Mouse (Mus musculus) neural tube, embryonic 13.5 days (tissue): Measurements from ENCODE around the gene Bace2. TPM values are rescaled to one million over a fixed set of nuclear protein-coding genes. Genes with fewer than 3 reads are reported as not detected.

Experiments used
- ATAC-seq: fragments of 200-750 bp; cut with Nextera tagmentation; 2 replicates; pipeline ENCODE4 v1.8.0; 2017; ENCODE audit warnings: low read depth, mild to moderate bottlenecking, moderate TSS enrichment, moderate library complexity
- H3K27ac ChIP-seq: fragments of 300-500 bp; sonication (generic); replicated peaks from 2 replicates; pipeline ENCODE4 v1.5.1; 2015; ENCODE audit warnings: moderate library complexity, mild to moderate bottlenecking, inconsistent platforms
- H3K27me3 ChIP-seq: fragments of 300-500 bp; sonication (generic); 2 replicates; pipeline ENCODE4 v1.6.1; 2015; ENCODE audit warnings: mild to moderate bottlenecking, inconsistent platforms
- H3K36me3 ChIP-seq: fragments of 300-500 bp; sonication (generic); 2 replicates; pipeline ENCODE4 v1.6.1; 2015; ENCODE audit warnings: mild to moderate bottlenecking, inconsistent platforms
- H3K4me1 ChIP-seq: fragments of 300-500 bp; sonication (generic); replicated peaks from 2 replicates; pipeline ENCODE4 v1.6.1; 2015; ENCODE audit warnings: inconsistent platforms
- H3K4me2 ChIP-seq: fragments of 300-500 bp; sonication (generic); 2 replicates; pipeline ENCODE4 v1.6.1; 2015; ENCODE audit warnings: inconsistent platforms, mild to moderate bottlenecking, moderate library complexity
- H3K4me3 ChIP-seq: fragments of 300-500 bp; sonication (generic); 2 replicates; pipeline ENCODE4 v1.5.1; 2015; ENCODE audit warnings: mild to moderate bottlenecking, inconsistent platforms
- H3K9ac ChIP-seq: fragments of 300-500 bp; sonication (generic); 2 replicates; pipeline ENCODE4 v1.6.1; 2015; ENCODE audit warnings: moderate library complexity, mild to moderate bottlenecking, inconsistent platforms
- H3K9me3 ChIP-seq: fragments of 300-500 bp; sonication (generic); 2 replicates; pipeline ENCODE4 v1.6.1; 2016; ENCODE audit warnings: inconsistent platforms
- whole genome bisulfite sequencing: fragments of 180-500 bp; shearing (Covaris S2); methylation state at CpG from one replicate; pipeline ENCODE4 v1.1.7; 2015; 5-methylcytosine and 5-hydroxymethylcytosine counted together
- polyA plus RNA-seq: library from polyadenylated mRNA; unstranded; fragments of >200 nt; fragmentation: Nextera tagmentation; extraction: Ambion mirVana; gene quantifications from 2 replicates; pipeline ENCODE4 v1.2.1, GENCODE M21; 2015

Bace2 gene
- polyA plus RNA-seq, 1 experiment from 2014 or later = 6.0 TPM

GRCm38 (mm10) chr16:97417896-97418542, 61.5 kb downstream of the Bace2 start:
- WGBS = 16% methylated on average over 4 of the region's 4 CpGs
- ATAC-seq = peak; percentile 61; the same call in 1 of the 2 replicates

GRCm38 (mm10) chr16:97418749-97419453, 62.4 kb downstream of the Bace2 start:
- Histone ChIP-seq H3K27ac (no peak overlapping the region), H3K27me3 (no peaks in the 10 kb centered on the region), H3K4me2 (no peak overlapping the region), H3K36me3 (no peaks in the 10 kb centered on the region), H3K4me1 (no peaks in the 10 kb centered on the region; the same call in 1 of the 2 replicates), H3K9ac (no peak overlapping the region), H3K9me3 (no peaks in the 10 kb centered on the region), H3K4me3 (no peak overlapping the region)
- WGBS = 91% methylated on average over 6 of the region's 6 CpGs
- ATAC-seq = no peak

More at GRCm38 (mm10) chr16:97417896-97418542, 61.5 kb downstream of the Bace2 start:
- no peak overlapping the region for H3K4me3 ChIP-seq
- no peak overlapping the region for H3K27ac ChIP-seq
- no peak overlapping the region for H3K4me2 ChIP-seq
- no peaks in the 10 kb centered on the region for H3K9me3 ChIP-seq
- H3K9ac ChIP-seq = no peak overlapping the region
- no peaks in the 10 kb centered on the region; the same call in 1 of the 2 replicates for H3K4me1 ChIP-seq
- no peaks in the 10 kb centered on the region for H3K36me3 ChIP-seq
- H3K27me3 ChIP-seq = no peaks in the 10 kb centered on the region

- Histone ChIP-seq H3K4me3 (no peak overlapping the region), H3K27me3 (no peaks in the 10 kb centered on the region), H3K9me3 (no peaks in the 10 kb centered on the region), H3K36me3 (no peaks in the 10 kb centered on the region), H3K4me2 (no peak overlapping the region), H3K9ac (no peak overlapping the region), H3K4me1 (no peaks in the 10 kb centered on the region; the same call in 1 of the 2 replicates), H3K27ac (no peak overlapping the region)
- ATAC-seq = no peak
- WGBS = 92% methylated on average over 6 of the region's 6 CpGs
Measured at GRCm38 (mm10) chr16:97421671-97422070, 65.1 kb downstream of the Bace2 start.

GRCm38 (mm10) chr16:97423627-97424026, 67.1 kb downstream of the Bace2 start:
- Histone ChIP-seq H3K4me2 (no peak overlapping the region), H3K36me3 (no peaks in the 10 kb centered on the region), H3K4me3 (no peak overlapping the region), H3K4me1 (no peaks in the 10 kb centered on the region), H3K27ac (no peak overlapping the region), H3K9me3 (no peaks in the 10 kb centered on the region), H3K9ac (no peak overlapping the region), H3K27me3 (no peaks in the 10 kb centered on the region)
- WGBS = 84% methylated on average over 1 of the region's 1 CpGs
- no peak for ATAC-seq

GRCm38 (mm10) chr16:97428026-97428425, 71.5 kb downstream of the Bace2 start:
- 80% methylated on average over 3 of the region's 3 CpGs for WGBS
- Histone ChIP-seq H3K4me2 (no peak overlapping the region), H3K36me3 (no peaks in the 10 kb centered on the region)

GRCm38 (mm10) chr16:97430091-97430490, 73.5 kb downstream of the Bace2 start:
- H3K36me3 ChIP-seq = no peaks in the 10 kb centered on the region
- ATAC-seq = no peak
- no peaks in the 10 kb centered on the region for H3K27me3 ChIP-seq
- no peak overlapping the region for H3K4me2 ChIP-seq
- no peaks in the 10 kb centered on the region for H3K4me1 ChIP-seq
- H3K27ac ChIP-seq = no peak overlapping the region
- no peak overlapping the region for H3K4me3 ChIP-seq
- WGBS = 98% methylated on average over 4 of the region's 4 CpGs
- H3K9ac ChIP-seq = no peak overlapping the region
- no peaks in the 10 kb centered on the region for H3K9me3 ChIP-seq

More at GRCm38 (mm10) chr16:97428026-97428425, 71.5 kb downstream of the Bace2 start:
- no peaks in the 10 kb centered on the region for H3K4me1 ChIP-seq
- H3K27ac ChIP-seq = no peak overlapping the region
- no peak overlapping the region for H3K4me3 ChIP-seq
- H3K9me3 ChIP-seq = no peaks in the 10 kb centered on the region
- ATAC-seq = no peak
- no peaks in the 10 kb centered on the region for H3K27me3 ChIP-seq
- H3K9ac ChIP-seq = no peak overlapping the region

GRCm38 (mm10) chr16:97431328-97431727, 74.8 kb downstream of the Bace2 start:
- H3K27ac ChIP-seq = no peak overlapping the region
- no peaks in the 10 kb centered on the region for H3K36me3 ChIP-seq
- WGBS = 87% methylated on average over 4 of the region's 4 CpGs

GRCm38 (mm10) chr16:97434206-97434605, 77.7 kb downstream of the Bace2 start:
- ATAC-seq = no peak
- Histone ChIP-seq H3K9me3 (no peaks in the 10 kb centered on the region), H3K27me3 (no peaks in the 10 kb centered on the region), H3K36me3 (no peaks in the 10 kb centered on the region), H3K4me1 (no peaks in the 10 kb centered on the region), H3K9ac (no peak overlapping the region), H3K4me3 (no peak overlapping the region), H3K27ac (no peak overlapping the region), H3K4me2 (no peak overlapping the region)
- WGBS = 82% methylated on average over 2 of the region's 2 CpGs

More at GRCm38 (mm10) chr16:97431328-97431727, 74.8 kb downstream of the Bace2 start:
- Histone ChIP-seq H3K27me3 (no peaks in the 10 kb centered on the region), H3K4me3 (no peak overlapping the region), H3K4me2 (no peak overlapping the region), H3K9ac (no peak overlapping the region), H3K4me1 (no peaks in the 10 kb centered on the region), H3K9me3 (no peaks in the 10 kb centered on the region)
- no peak for ATAC-seq

GRCm38 (mm10) chr16:97437448-97438056, 81.0 kb downstream of the Bace2 start:
- Histone ChIP-seq H3K4me3 (no peak overlapping the region), H3K36me3 (no peaks in the 10 kb centered on the region), H3K9me3 (no peaks in the 10 kb centered on the region), H3K27ac (no peak overlapping the region), H3K9ac (no peak overlapping the region), H3K27me3 (no peaks in the 10 kb centered on the region), H3K4me2 (no peak overlapping the region), H3K4me1 (no peaks in the 10 kb centered on the region)
- WGBS = 67% methylated on average over 1 of the region's 1 CpGs
- no peak for ATAC-seq

- Histone ChIP-seq H3K4me1 (no peaks in the 10 kb centered on the region), H3K4me2 (no peak overlapping the region), H3K4me3 (no peak overlapping the region), H3K36me3 (no peaks in the 10 kb centered on the region), H3K9me3 (no peaks in the 10 kb centered on the region), H3K27me3 (no peaks in the 10 kb centered on the region), H3K9ac (no peak overlapping the region), H3K27ac (no peak overlapping the region)
- no peak for ATAC-seq
- WGBS = 81% methylated on average over 3 of the region's 3 CpGs
Measured at GRCm38 (mm10) chr16:97438191-97438590, 81.6 kb downstream of the Bace2 start.

- no peaks in the 10 kb centered on the region for H3K36me3 ChIP-seq
- H3K27ac ChIP-seq = no peak overlapping the region
- H3K9me3 ChIP-seq = no peaks in the 10 kb centered on the region
- H3K4me2 ChIP-seq = no peak overlapping the region
- H3K9ac ChIP-seq = no peak overlapping the region
- H3K4me3 ChIP-seq = no peak overlapping the region
- no peaks in the 10 kb centered on the region for H3K4me1 ChIP-seq
- no peak for ATAC-seq
- 89% methylated on average over 9 of the region's 9 CpGs for WGBS
- no peaks in the 10 kb centered on the region for H3K27me3 ChIP-seq
Measured at GRCm38 (mm10) chr16:97441967-97442366, 85.4 kb downstream of the Bace2 start.

GRCm38 (mm10) chr16:97443670-97444263, 87.2 kb downstream of the Bace2 start:
- peak; percentile 43; the same call in 1 of the 2 replicates for ATAC-seq
- no peaks in the 10 kb centered on the region for H3K9me3 ChIP-seq
- no peak overlapping the region for H3K4me3 ChIP-seq
- 53% methylated on average over 14 of the region's 14 CpGs for WGBS
- no peaks in the 10 kb centered on the region for H3K4me1 ChIP-seq
- H3K27ac ChIP-seq = no peak overlapping the region
- no peaks in the 10 kb centered on the region for H3K36me3 ChIP-seq
- no peaks in the 10 kb centered on the region for H3K27me3 ChIP-seq
- no peak overlapping the region for H3K4me2 ChIP-seq
- H3K9ac ChIP-seq = no peak overlapping the region
